Mouse (Mus musculus) mouse trophoblast stem cell (cell line): ENCODE results near the gene Agrp.
"Not testable (repeated sequence)": the region's sequence is repeated elsewhere in the genome, so short reads cannot be mapped to it uniquely, and the experiment has no call there.

ENCODE experiments used
- in situ Hi-C, 2 experiments: fragments of 300-500 bp; cut with MseI, MboI; formaldehyde crosslinking; loops; 2 replicates in 1 of 2; 3 replicates in 1 of 2; pipeline ENCODE4 v1.15.1; 2025

The Agrp gene

DNA sequence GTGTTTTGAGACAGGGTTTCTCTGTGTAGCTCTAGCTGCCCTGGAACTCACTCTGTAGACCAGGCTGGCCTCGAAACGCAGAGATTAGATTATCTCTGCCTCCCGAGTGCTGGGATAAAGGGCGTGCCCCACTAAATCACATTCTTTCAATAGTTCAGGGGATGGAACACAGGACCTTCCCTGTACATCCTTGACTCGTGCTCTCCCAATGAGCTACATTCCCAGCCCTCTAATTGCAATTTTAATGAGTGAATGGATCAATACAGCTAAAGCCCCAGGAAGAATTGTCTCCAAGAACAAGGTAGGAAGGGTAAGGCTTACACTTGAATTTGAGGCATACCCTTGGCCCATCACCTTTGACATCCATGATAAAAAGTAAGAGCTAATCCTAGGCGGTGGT lies 38.4 kb downstream of the Agrp start:
- in situ Hi-C loops = no loop called here

DNA sequence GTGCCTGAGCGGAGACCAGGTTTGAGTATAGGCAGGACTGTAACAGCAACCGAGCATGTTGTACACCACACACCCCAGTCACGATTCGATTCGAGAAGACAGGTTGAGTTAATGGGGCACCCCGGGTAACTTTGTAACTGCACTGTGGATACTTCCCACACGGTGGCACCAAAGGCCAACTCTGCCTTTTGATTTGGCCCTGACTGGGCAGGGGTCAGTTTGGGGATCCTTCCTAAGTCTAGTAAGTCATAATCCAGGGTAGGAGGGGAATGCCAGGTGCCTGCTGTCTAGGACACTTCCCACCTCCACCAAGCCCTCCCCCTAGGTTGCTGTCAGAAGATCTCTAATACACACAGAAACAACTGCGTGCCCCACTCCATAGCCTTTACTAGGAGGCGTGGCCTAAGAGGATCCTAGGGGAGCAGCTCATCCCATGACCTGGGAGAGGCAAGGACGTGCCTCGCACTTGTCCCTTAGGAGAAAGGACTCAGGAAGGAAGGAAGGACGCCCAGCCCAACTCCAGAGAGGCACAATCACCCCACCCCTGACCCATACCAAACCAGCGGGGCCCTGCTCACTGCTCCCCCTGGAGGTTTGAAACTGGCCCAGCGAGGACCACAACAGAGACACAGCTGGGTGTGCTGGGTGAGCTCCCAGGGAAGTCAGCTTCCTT lies 40.7 kb downstream of the Agrp start:
- in situ Hi-C loops = no loop called here

GRCm38 (mm10) chr8:105594451-105595242 lies 42.5 kb downstream of the Agrp start:
- in situ Hi-C loops = no loop called here

GRCm38 (mm10) chr8:105593859-105594258 lies 43.3 kb downstream of the Agrp start:
- in situ Hi-C loops = no loop called here

DNA sequence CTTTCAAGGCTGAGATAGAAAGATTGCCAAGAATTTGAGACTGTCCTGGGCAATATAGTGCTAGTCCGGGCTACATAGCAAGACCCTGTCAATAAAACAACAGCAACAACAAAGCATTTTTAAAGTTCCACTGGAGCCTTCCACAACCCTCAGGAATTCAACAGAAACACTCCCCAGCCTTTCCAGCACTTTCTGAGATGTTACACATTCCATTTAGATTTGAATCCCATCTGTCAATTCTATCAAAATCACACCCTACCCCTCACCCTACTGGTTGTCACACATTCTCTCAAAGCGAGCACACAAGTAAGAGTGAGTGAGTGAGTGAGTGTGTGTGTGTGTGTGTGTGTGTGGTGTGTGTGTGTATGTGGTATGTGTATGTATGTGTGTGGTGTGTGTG lies 44.8 kb downstream of the Agrp start:
- in situ Hi-C loops = no loop called here

- in situ Hi-C loops = no loop called here
Observed at GRCm38 (mm10) chr8:105579719-105580118, 57.5 kb downstream of the Agrp start.

GRCm38 (mm10) chr8:105575538-105575937 lies 61.7 kb downstream of the Agrp start:
- in situ Hi-C loops = no loop called here

DNA sequence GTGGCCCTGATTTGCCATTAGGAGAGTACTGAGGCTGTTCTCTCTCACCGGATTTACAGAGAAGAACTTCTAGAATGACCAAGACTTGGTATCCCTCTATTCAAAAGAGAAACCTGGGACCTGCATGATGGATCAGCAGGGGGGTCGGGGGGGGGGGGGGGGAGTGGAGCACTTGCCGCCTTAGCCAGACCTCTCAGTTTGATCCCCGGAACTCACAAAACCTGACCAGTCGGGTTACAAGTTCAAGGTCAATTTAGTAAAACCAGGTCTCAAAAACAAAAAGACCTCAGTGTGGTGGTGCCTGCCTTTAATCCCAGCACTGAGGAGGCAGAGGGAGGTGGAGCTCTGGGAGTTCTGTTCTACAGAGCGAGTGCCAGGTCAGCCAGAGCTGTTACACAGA lies 62.5 kb downstream of the Agrp start:
- in situ Hi-C loops = no loop called here

DNA sequence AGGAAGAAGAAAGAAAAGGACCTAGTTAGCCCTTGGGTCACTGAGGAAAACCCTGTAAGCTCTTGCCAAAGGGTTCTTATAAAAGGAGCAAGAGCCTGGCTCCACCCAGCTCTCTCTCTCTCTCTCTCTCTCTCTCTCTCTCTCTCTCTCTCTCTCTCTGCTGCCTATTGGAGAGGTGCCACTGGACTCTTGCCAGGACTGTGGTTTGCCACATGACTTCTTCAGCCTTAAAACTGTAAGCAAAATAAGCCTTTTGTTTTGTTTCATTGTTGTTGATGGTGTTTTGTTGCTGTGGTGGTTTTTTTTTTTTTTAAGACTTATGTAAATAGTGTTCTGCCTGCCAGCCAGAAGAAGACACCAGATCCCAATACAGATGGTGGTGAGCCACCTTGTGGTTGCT lies 63.8 kb downstream of the Agrp start:
- in situ Hi-C loops = no loop called here

DNA sequence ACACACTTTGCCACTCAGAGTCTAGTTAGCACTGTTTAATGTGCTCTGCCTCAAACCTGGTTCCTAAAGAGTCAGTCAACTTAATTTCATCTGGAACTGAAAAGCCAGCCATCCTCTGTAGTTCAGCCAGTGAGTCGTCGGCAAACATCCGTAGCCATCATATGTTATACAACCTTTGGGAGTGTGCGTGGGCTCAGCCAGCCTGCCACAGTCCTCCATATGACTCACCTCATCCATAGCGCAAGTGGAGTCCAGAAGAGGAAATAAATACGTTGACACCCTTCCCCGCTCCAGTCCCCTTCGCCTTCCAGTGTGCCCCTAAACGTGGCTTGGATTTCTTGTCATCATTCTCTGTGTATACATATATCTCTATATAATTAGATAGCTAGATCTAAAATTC lies 65.4 kb downstream of the Agrp start:
- in situ Hi-C loops = no loop called here

- in situ Hi-C loops = no loop called here
Observed at GRCm38 (mm10) chr8:105566703-105567595, 70.2 kb downstream of the Agrp start.

GRCm38 (mm10) chr8:105565952-105566702 lies 71.1 kb downstream of the Agrp start, which contains the start of gene Atp6v0d1:
Gene Atp6v0d1, minus strand, starts transcription at chr8:105566047.
- in situ Hi-C loops = no loop called here

- in situ Hi-C loops = no loop called here
Observed at GRCm38 (mm10) chr8:105565401-105565881, 71.8 kb downstream of the Agrp start.

GRCm38 (mm10) chr8:105564573-105565229 lies 72.5 kb downstream of the Agrp start:
- in situ Hi-C loops = not testable (repeated sequence)

DNA sequence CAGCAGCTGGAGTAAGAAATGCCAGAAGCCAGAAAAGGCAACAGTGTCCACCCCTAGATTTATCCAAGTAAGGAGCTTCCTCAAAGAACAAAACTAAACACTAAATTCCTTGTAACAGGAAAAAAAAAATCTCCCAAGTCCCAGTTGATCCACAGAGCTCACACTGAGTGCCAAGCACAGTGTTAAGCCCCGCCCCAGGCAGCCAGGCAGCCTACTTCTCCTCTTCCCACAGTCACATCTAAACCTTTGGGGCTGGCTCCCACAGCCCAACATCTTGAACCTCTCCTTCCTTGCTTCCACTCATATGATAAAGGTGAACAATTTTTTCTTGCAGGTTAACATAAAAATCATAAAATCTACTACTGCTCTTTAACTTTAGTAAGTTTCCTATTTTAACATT lies 73.3 kb downstream of the Agrp start:
- in situ Hi-C loops = no loop called here

- in situ Hi-C loops = no loop called here
Observed at GRCm38 (mm10) chr8:105562863-105563262, 74.3 kb downstream of the Agrp start.

- in situ Hi-C loops = no loop called here
Observed at GRCm38 (mm10) chr8:105555230-105555629, 82.0 kb downstream of the Agrp start.

DNA sequence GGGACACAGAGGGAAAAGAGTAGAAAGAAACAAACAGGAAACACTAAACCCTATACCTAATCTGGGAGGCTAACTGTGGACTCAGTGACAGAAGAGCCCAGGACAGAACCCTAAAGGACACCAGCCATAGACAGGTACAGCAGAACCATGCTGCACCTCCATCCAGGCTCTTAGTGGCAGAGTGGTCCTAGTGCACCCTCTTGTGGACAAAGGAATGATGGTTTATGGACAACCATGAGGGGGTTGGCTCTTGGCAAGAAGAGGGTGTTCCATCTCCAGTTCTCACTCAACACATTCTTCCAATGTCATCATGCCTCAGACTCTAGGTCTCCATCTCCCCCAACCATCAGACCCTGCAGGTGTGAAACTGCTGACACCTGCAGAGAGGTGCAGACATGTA lies 83.1 kb downstream of the Agrp start:
- in situ Hi-C loops = no loop called here

DNA sequence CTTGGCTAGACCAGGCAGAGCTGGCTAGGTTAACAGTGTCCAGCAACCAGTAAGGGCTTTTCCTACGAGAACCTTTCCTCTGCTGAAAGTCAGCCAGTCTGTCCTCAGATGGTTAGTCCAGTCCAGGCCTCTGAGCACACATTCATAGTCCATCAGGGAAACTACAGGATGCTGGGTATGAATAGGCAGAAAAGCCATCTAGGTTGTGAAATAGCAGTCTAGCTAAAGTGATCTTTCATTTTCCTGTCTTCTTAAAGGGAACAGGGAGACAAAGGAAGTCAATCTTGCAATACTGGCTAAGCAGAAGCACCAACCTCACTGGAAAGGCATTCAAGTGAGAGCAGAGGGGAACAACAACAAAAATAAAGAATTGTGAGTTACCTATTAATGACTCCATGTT lies 84.4 kb downstream of the Agrp start:
- in situ Hi-C loops = no loop called here

DNA sequence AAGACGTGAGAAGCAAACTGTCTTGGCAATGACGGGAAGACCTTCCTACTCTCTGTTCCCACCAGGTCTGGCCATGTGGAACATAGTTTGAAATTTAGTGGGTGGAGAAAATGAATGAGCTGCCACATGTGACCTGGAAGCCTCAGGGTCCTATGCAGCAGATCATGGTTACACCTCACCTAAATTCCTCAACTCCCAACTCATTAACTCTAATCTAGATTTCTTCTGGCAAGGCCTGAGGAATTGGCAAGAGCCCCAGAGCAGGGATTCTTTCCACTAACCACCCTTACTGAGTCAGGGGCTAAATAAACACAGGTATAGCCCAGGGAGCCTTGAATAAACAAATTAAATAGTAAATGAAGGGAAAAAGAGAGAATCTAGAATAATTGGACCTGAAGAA lies 85.2 kb downstream of the Agrp start:
- in situ Hi-C loops = no loop called here

GRCm38 (mm10) chr8:105550083-105550482 lies 87.1 kb downstream of the Agrp start:
- in situ Hi-C loops = no loop called here
